Mouse (Mus musculus) lung, postnatal 36 days (tissue): ENCODE data around the gene Capn9.
A peak's percentile ranks its signal among the peaks of the same experiment; 100 is the strongest.

Source experiments
- DNase-seq: peaks from one replicate; pipeline ENCODE4 v3.0.0; 2022; ENCODE audit warnings: mixed read lengths

Gene Capn9

DNA sequence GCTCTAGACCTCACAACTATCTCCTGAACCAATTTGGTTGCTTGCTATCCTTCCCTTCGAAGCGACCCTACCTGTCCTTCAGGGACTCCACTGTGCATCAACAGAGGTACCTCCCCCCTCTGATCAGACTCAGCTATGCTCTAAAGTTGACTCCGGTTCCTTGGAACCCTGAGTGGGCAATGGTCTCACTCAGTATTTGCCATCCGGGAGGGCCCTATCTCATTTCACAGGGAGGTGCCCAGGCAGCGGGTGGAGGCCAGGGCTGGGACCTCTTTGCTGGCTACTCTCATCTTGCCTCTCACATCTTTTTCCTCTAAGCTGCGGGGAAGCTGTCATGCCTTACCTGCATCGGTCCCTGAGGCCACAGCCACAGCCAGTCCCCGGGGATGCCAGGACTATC lies at the start of gene Capn9:
TSS of gene Capn9 (plus strand) at position 301 of the 400 bp plus-strand sequence.
- DNase-seq: no peak

DNA sequence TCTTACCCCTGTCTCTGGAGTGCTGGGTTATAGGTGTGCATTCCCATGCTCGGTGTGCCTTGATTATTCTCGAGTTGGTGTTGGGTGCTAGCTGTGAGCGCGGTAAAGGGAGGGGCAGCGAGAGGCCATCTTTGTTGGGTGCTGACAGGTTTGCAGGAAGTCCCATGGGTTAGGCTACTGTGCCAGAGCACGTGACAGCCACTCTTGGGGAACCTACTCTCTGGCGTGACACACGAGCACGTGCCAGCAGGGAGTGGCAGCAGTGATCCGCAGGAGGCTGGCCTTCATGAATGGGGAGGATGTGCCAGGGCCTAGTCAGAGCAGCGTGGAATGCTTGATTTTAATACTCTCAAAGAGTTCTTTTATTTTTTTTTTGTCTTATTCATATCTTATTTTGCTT lies 49.6 kb upstream of the Capn9 start:
- peak; percentile 62 for DNase-seq

DNA sequence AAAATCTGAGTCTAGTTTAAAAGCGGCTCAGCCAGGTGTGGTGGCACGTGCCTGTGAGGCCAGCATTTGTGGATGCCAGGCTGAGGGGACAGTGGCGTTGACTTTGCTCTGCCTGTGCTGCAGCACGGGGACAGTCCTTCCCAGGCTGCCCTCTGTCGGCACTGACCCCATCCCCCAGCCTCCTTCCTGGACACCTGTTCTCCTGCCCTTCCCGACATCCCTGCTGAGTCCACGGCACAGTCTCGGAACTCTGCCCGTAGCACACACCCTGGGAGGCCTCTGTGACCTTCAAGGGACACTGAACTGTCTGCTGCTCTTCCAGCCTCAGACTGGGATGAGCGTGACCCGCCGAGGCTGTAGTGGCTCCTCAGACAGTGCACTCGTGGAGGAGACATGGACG lies 45.8 kb upstream of the Capn9 start:
- DNase-seq: no peak

- DNase-seq: no peak
These were observed 45.4 kb upstream of the Capn9 start for GRCm38 (mm10) chr8:124530556-124530955.

DNA sequence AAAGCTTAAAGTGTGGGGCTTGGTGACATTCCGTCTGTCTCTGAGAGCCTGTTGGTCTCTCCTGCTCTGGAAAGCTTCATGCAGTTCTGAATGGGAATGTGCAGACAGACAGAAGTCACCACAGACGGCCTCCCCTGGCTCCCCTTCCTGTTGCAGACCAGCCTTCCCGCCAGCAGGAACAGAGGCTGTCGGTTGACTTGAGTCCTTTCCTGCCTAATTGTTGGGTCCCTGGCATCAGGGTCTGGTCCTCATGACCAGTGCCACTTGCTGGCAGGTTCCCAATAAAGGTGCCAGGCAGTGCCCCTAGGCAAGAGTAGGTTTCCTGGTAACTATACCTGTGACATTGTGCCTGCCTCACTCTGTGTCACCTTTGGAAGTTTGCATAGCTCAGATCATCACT lies 44.9 kb upstream of the Capn9 start:
- DNase-seq: no peak

GRCm38 (mm10) chr8:124532626-124533025 lies 43.3 kb upstream of the Capn9 start:
- DNase-seq: no peak

GRCm38 (mm10) chr8:124535451-124535850 lies 40.5 kb upstream of the Capn9 start:
- DNase-seq: no peak

GRCm38 (mm10) chr8:124540906-124541305 lies 35.0 kb upstream of the Capn9 start:
- DNase-seq: no peak

DNA sequence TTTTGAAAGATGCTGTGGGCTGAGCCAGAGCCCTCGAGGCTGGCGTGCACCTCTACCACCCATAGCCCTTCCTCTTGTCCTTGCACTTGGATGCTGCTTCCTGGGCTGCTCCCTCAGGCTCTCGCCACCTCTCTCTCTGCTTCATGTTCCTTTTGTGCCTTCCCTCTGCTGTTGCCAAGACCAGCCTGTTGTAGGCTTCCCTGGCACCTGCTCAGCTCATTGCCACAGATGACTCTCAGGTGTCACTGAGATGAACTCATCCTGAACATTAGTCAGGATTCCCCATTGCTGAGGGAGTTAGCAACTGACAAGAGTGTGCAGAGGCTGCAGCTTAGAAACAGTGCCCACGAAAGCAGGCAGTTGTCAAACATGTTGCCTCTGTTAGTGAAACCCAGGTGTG lies 33.9 kb upstream of the Capn9 start:
- no peak for DNase-seq

DNA sequence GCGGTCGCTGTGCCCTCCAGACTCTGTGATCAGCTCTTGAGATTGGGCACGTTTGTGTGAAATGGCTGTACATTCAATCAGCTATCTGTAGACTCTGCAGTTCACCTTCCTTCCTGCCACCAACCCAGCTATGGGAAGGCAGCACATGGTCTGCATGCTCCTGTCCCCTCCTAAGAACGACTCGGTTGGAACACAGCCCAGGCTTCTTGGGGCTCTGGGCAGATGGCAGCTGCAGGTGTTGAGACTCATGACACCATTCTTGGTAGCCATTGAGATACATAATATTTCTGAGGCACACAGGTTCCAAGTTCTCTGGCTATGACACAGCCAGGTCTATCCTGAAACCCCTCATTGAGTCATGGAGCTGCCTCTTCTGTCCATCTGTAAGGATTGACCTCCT lies 32.6 kb upstream of the Capn9 start:
- DNase-seq: no peak

DNA sequence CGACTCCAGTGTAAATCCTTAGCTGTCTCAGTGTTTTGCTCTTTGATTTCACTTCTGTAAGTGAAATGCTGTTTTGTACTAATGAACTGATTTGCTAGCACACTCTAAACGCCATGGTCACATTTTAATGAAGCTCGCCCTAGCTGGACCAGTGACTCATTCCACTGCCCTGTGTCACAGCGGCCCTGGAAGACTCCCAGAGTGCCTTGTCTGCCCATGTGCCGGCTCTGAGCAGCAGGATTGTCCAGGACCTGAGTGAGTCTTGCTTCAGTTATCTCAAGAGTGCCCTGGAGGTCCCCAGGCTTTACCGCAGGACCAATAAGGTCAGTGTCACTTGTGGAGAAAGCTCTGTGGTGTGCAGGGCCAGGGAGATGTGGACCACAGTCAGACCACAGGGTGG lies 29.5 kb upstream of the Capn9 start:
- DNase-seq: no peak

GRCm38 (mm10) chr8:124546815-124547214 lies 29.1 kb upstream of the Capn9 start:
- no peak for DNase-seq

DNA sequence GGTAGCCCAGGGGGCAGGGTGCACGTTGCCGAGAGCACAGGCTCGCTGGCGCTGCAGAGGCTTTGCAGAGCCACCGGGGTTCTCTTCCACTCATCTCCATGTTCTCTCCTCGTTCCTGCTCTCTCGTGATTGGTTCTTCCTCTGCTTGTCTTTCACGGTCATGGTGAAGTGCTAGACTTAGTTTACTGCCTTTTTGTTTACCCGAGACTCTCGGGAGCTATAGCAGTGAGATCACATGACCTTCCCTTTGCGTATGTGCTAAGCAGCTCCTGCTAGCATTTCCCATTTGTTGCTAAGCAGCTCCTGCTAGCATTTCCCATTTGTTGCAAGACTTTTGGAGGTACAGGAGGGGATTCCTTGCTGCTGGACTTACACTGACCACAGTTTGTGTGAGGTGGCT lies 28.6 kb upstream of the Capn9 start:
- no peak for DNase-seq

GRCm38 (mm10) chr8:124548187-124548586 lies 27.7 kb upstream of the Capn9 start:
- no peak for DNase-seq

DNA sequence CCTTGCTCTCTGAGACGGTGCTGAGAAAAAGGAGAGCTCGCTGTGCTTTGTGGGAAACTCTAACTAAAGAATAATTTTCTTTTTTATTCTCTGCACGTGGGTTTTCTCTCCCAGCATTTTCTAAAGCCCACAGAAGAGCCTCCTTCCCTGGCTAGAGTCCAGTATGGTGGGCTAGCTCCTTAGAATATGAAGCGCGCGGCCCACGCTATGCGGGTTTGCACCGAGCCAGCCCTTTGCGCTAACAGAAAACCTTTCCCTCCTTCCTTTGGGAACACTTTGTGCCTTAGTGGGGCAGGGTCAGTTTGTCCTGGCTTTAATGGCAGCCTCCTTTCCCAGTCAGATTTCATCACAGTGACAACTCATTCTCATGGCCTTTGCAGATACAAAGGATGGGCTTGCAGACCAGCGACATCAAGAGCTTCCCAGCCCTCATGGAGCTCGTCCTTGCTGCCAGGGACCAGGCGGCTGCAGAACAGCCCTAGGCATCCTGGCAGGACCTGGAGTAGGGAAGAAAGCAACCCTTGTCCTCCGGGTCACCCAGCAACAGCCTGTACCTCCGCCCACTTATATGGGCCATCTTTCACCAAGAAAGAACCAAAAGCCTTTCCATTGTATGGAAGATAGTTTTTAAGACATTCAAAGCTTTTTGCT lies 24.8 kb upstream of the Capn9 start:
- DNase-seq: no peak

DNA sequence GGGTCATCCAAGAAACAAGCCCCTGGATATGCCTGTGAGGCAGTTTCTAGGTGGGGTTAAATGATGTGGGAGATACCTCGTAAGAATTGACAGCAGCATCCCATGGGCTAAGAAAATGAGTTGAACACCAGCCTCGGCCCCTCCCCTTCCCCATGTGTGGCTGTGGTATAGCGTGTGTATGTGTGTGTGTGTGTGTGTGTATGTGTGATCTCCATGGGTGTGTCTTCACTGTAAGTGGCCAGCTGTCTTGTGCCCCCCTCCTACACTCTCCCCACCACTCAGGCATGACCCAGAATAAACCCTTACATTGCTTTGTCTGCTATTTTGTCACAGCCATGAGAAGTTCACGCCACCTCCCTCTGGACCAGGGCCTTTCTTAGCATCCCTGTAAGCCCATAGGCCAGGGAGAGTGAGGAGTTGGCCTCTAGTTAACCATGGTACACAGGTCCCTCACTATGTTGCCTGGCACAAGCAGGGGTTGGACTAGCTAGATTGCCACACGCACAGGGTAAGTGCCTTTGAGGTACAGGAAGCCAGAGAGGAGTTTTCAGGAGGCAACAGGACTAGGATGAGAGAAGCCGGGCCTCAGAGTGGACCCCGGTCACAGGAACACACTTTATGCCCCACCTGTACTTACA lies 20.7 kb upstream of the Capn9 start:
- no peak for DNase-seq

- DNase-seq: peak; percentile 26
These were observed 19.7 kb upstream of the Capn9 start for GRCm38 (mm10) chr8:124556164-124556563.

DNA sequence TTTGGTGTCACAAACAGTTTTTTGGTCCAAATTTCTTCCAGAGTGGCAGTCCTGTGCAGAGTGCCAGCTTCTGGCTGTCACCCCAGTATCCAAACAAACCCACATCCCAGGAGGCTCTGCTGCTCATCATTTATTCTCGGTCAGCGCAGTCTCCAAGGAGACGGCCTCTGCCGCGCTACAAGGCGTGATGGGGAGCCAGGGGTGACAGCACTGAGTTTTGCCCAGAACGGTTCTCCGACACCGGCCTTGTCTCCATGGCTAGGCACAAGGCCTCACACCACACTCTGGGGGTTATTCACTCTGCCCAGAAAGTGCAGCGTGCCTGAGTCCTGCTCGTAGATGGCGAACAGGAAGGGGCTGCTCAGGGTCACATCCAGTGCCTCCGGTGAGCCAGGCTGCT lies 19.3 kb upstream of the Capn9 start:
- DNase-seq: no peak

GRCm38 (mm10) chr8:124557476-124557875 lies 18.4 kb upstream of the Capn9 start:
- DNase-seq: no peak

DNA sequence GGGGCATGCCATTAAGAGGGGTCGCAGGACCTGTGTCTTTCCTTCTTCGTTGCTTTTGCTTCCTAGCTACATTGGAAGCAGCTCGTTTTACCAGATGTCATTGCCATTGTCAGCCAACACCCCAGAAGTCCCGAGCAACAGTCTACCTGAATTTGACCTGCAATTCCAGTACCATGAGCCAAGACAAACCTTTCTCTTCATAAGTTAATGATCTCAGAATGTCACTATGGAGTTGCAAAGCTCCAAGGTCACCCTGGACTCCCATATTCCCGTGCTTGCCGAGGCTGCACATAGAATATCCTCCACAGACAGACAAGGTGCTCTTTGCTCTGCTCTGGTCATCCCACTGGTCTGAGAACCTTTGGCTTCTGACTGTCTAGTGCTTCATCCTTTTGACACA lies 8.8 kb upstream of the Capn9 start:
- DNase-seq: no peak

- peak; percentile 25 for DNase-seq
These were observed 8.3 kb upstream of the Capn9 start for GRCm38 (mm10) chr8:124567584-124567983.

GRCm38 (mm10) chr8:124569100-124569499 lies 6.8 kb upstream of the Capn9 start:
- no peak for DNase-seq

- peak; percentile 20 for DNase-seq
These were observed 6.3 kb upstream of the Capn9 start, which contains the start of gene Agt for GRCm38 (mm10) chr8:124569593-124569992. TSS of gene Agt (minus strand) at chr8:124569706.

DNA sequence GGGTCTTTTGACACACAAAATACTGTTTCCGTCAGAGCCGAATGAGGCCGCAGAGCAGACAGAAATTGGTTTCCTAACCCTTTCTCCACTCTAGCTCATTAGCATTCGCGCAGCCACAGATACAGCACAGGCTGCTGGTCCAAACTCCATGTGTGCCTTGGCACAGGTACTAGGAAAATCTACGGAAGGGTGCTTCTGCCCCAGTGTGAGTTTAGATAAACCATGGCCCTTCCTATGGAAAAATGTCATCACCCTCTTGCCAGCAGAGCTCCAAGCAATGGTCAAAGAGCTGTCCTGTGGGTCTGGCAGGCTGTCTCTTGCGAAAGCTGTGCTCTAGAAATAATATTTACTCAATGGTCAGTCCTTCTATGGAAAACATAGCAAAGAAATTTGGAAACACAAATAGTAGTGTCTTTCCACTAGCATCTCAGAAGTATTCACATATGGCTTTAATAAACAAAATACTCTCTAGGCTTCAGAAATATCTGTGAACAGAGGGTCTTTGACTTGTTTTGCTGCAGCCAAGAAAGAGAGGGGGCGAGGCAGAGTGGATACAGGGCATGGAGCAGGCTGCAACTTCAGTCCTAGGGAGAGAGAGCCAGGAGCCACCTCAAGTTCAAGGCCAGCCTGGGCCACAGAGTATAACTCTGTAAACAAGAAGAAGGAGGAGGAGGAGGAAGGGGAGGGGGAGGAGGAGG lies 4.0 kb upstream of the Capn9 start:
- DNase-seq: no peak
